Mouse (Mus musculus) intestine, embryonic 15.5 days (tissue): Measurements from ENCODE around the gene Inka1. TPM values are rescaled to one million over a fixed set of nuclear protein-coding genes. Genes with fewer than 3 reads are reported as not detected.

Experiments
- ATAC-seq: fragments of 200-750 bp; cut with Nextera tagmentation; 2 replicates; pipeline ENCODE4 v1.8.0; 2017; ENCODE audit warnings: moderate TSS enrichment, moderate library complexity
- H3K27ac ChIP-seq: fragments of 300-500 bp; sonication (generic); 2 replicates; pipeline ENCODE4 v1.5.1; 2015; ENCODE audit warnings: mild to moderate bottlenecking, inconsistent platforms
- H3K27me3 ChIP-seq: fragments of 300-500 bp; sonication (generic); replicated peaks from 2 replicates; pipeline ENCODE4 v1.6.1; 2015; ENCODE audit warnings: inconsistent platforms
- H3K36me3 ChIP-seq: fragments of 300-500 bp; sonication (generic); 2 replicates; pipeline ENCODE4 v1.6.1; 2015; ENCODE audit warnings: inconsistent platforms
- H3K4me1 ChIP-seq: fragments of 300-500 bp; sonication (generic); replicated peaks from 2 replicates; pipeline ENCODE4 v1.6.1; 2015; ENCODE audit warnings: inconsistent platforms
- H3K4me2 ChIP-seq: fragments of 300-500 bp; sonication (generic); replicated peaks from 2 replicates; pipeline ENCODE4 v1.6.1; 2015; ENCODE audit warnings: mild to moderate bottlenecking, inconsistent platforms
- H3K4me3 ChIP-seq: fragments of 300-500 bp; sonication (generic); replicated peaks from 2 replicates; pipeline ENCODE4 v1.5.1; 2015; ENCODE audit warnings: inconsistent platforms
- H3K9ac ChIP-seq: fragments of 300-500 bp; sonication (generic); 2 replicates; pipeline ENCODE4 v1.6.1; 2015; ENCODE audit warnings: inconsistent platforms
- H3K9me3 ChIP-seq: fragments of 300-500 bp; sonication (generic); 2 replicates; pipeline ENCODE4 v1.6.1; 2016; ENCODE audit warnings: inconsistent platforms
- WGBS: fragments of 180-500 bp; shearing (Covaris S2); methylation state at CpG from one replicate; pipeline ENCODE4 v1.1.7; 2015; 5-methylcytosine and 5-hydroxymethylcytosine counted together
- polyA plus RNA-seq: library from polyadenylated mRNA; unstranded; fragments of >200 nt; fragmentation: Nextera tagmentation; extraction: Ambion mirVana; gene quantifications from 2 replicates; pipeline ENCODE4 v1.2.1, GENCODE M21; 2015

Inka1 gene
- polyA plus RNA-seq, 1 experiment from 2014 or later: 40.3 TPM

DNA sequence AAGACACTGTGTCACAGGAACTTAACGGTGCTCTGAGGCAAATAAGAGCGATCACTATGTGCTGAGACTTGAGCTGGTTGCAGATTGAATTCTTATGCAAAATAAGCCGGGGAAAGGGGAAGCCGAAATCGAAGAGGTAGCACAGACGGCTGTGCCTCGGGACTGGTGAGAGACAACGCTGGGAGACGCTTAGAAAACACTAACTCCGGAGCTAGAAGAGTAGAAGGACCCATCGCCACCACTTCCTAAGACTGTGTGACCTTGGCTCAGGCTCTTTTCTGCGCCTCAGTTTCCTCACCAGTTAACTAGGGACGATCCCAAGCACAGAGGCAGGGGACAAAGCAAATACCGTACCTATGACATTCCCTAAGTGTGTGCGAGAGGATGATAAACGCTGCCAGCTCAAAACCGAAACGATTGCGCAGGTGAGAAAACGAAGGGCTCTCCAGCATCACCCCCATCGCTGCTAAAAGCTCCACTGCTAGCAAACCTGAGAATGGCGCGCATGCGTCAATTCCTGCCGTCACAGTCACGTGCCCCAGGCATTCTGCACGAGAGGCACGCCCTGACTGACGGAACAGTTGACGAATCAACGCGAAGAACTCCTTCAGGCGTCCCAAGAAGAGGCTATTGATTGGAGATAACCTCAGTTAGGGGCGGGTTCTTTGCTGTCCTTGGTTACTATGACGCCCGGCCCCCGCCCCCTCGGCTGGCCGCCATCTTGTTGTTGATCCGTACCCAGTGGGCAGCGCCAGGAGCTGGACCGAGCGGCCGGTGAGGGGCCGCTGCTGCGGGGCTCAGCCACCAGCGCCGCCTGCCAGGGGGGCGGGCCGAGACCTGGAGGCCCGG is 16.5 kb upstream of the Inka1 start, which contains the start of gene Ip6k1:
Ip6k1 (plus strand) TSS at position 580 of the 849 bp plus-strand sequence.
- peak; percentile 99 for ATAC-seq
- H3K36me3 ChIP-seq: no peaks in the 10 kb centered on the region
- H3K27me3 ChIP-seq: no peaks in the 10 kb centered on the region
- peak within 1 kb of the TSS; percentile 95 for H3K27ac ChIP-seq
- H3K4me1 ChIP-seq: peaks cover 7% of the 10 kb centered on the region
- under 1% methylated on average over 50 of the region's 51 CpGs for WGBS
- peak within 1 kb of the TSS; percentile 99 for H3K9ac ChIP-seq
- H3K4me3 ChIP-seq: peak within 1 kb of the TSS; percentile 100
- H3K9me3 ChIP-seq: no peaks in the 10 kb centered on the region
- H3K4me2 ChIP-seq: peak within 1 kb of the TSS; percentile 73

DNA sequence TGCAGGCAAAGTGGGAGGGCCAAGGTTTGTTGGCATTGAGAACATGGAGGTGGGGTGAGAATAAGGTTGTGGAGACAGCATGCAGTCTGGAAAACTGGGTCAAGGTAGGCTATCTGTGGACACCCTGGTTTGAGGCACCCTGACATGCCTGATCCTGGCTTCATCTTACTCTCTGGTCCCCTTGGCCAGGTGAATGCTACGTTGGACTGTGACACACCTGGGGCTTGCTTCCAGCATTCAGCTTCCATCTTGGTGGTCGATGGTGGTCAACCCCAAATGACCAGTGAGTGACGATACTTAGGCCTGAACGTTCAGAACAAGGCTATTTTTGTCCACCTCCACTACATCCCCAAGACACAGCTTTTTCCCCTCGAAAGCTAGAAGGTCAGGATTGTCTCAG is 10.4 kb upstream of the Inka1 start, which contains the start of gene Gm20662:
Gm20662 (plus strand) TSS at position 301 of the 400 bp plus-strand sequence.
- H3K4me1 ChIP-seq: no peaks in the 10 kb centered on the region
- no peak within 1 kb of the TSS for H3K4me3 ChIP-seq
- ATAC-seq: no peak
- H3K36me3 ChIP-seq: no peaks in the 10 kb centered on the region
- no peaks in the 10 kb centered on the region for H3K27me3 ChIP-seq
- H3K27ac ChIP-seq: no peak within 1 kb of the TSS
- no peak within 1 kb of the TSS for H3K9ac ChIP-seq
- no peak within 1 kb of the TSS for H3K4me2 ChIP-seq
- WGBS: 85% methylated on average over 5 of the region's 5 CpGs
- no peaks in the 10 kb centered on the region for H3K9me3 ChIP-seq

DNA sequence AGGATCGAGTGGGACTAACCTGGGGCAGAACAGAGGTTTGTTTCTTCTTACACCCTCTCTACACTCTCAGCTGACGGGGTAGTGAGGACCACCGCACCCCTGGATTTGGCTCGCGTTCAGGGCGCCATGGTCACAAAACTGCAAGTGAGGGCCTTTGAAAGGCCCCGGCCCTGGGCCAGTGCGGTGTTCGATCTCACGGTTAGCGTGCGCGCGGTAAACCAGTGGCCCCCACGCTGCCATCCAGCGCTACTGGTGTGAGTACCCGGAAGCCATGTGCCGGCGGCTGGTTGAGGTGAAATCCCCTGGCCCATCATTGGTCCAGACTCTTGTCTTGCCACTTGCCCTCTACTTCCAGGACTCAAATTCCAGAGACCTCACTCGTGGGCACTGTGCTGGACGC is 9.8 kb upstream of the Inka1 start:
- Histone ChIP-seq H3K9me3 (no peaks in the 10 kb centered on the region), H3K27ac (no peak overlapping the region), H3K36me3 (no peaks in the 10 kb centered on the region), H3K4me3 (no peak overlapping the region), H3K4me1 (no peaks in the 10 kb centered on the region), H3K4me2 (no peak overlapping the region), H3K27me3 (no peaks in the 10 kb centered on the region), H3K9ac (no peak overlapping the region)
- WGBS: 95% methylated on average over 21 of the region's 21 CpGs
- ATAC-seq: no peak

DNA sequence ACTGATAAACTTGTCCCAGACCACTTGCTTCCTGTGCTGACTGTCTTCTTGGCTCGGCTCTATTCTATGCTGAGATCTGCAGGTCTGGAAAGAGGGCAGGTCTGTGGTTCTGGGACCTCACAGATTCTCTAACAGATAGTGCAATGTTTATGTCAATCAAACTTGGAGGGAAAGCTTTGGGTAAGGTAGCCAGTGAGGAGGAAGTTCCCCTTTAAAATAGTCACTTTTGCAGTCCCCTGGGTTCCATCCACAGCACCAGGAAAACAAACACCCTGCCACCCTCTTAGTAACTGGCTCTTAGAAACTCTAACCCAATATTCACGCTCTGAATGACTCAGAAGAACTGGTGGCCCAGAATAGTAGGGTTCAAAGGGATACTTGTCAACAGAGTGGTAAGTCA is 8.8 kb upstream of the Inka1 start:
- Histone ChIP-seq H3K4me3 (no peak overlapping the region), H3K4me1 (no peaks in the 10 kb centered on the region), H3K27ac (no peak overlapping the region), H3K36me3 (no peaks in the 10 kb centered on the region), H3K9ac (no peak overlapping the region), H3K27me3 (no peaks in the 10 kb centered on the region), H3K9me3 (no peaks in the 10 kb centered on the region), H3K4me2 (no peak overlapping the region)
- 46% methylated on average over 2 of the region's 2 CpGs for WGBS
- ATAC-seq: no peak

DNA sequence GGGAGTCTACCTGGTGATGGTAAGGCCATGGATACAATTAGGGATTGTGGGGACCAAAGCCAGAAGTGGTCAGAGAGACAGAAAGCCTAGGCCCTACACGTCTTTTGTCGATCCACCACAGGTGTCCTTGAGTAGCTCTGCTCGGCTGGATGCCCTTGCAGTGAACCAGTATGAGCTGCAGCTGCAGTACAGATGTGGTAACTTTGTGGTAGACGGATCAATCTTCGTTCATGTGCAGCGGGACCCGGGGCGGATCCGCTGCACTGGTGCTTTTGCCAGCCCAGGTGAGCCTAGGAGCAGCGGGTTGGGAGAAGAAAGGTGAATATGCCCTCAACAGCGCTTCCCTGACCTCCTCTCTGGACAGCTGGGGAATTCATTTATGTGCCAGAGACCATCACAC is 7.3 kb upstream of the Inka1 start:
- Histone ChIP-seq H3K4me2 (no peak overlapping the region), H3K4me1 (no peaks in the 10 kb centered on the region), H3K9me3 (no peaks in the 10 kb centered on the region), H3K4me3 (no peak overlapping the region), H3K9ac (no peak overlapping the region), H3K27ac (no peak overlapping the region), H3K36me3 (no peaks in the 10 kb centered on the region), H3K27me3 (no peaks in the 10 kb centered on the region)
- ATAC-seq: no peak
- 87% methylated on average over 11 of the region's 11 CpGs for WGBS

DNA sequence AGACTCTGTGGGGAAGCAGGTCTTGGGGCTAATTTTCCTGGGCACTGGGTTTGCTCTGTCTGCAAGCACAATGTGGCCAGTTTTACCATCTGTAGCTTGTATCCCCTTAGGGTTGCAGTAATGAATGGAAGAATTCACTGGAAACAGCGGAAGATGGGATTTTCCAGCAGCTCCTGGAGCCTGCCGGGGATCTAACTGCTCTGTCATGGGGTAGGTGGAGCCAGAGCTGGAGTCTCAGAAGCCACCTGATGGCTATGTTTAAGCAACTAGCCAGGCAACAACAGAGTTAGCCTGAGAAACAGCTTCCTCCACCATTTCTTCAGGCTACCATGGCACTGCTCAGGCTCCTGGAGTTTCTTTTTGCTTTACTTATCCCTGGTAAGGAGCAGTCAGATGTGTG is 6.5 kb upstream of the Inka1 start, which contains the start of gene Cdhr4:
Cdhr4 (plus strand) TSS at position 301 of the 400 bp plus-strand sequence.
- Histone ChIP-seq H3K4me1 (no peaks in the 10 kb centered on the region), H3K9ac (no peak within 1 kb of the TSS), H3K27me3 (no peaks in the 10 kb centered on the region), H3K27ac (no peak within 1 kb of the TSS), H3K4me2 (no peak within 1 kb of the TSS), H3K9me3 (no peaks in the 10 kb centered on the region), H3K36me3 (no peaks in the 10 kb centered on the region), H3K4me3 (no peak within 1 kb of the TSS)
- WGBS: 72% methylated on average over 2 of the region's 2 CpGs
- ATAC-seq: no peak

DNA sequence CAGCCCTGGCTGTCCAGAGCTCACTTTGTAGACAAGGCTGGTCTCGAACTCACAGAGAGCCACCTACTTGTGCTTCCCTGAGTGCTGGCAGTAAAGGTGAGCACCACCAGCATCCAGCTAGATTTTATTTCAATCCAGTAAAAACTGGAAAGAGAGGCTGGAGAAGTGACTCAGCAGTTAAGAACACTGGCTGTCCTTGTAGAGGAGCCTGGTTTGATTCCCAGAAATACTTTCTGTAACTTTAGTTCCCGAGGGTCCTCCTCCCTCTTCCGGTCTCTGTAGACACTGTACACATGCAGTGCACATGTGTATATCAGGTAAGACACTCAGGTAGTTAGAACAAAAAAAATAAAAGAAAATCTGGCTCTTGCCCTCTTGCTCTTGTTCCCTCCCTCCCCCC is 2.3 kb upstream of the Inka1 start:
- Histone ChIP-seq H3K27ac (no peak overlapping the region), H3K9me3 (no peaks in the 10 kb centered on the region), H3K4me3 (no peak overlapping the region), H3K27me3 (no peaks in the 10 kb centered on the region), H3K9ac (no peak overlapping the region), H3K4me1 (peaks cover 20% of the 10 kb centered on the region; the same call in 1 of the 2 replicates), H3K4me2 (no peak overlapping the region), H3K36me3 (no peaks in the 10 kb centered on the region)
- WGBS: 66% methylated on average over 3 of the region's 3 CpGs
- no peak for ATAC-seq

DNA sequence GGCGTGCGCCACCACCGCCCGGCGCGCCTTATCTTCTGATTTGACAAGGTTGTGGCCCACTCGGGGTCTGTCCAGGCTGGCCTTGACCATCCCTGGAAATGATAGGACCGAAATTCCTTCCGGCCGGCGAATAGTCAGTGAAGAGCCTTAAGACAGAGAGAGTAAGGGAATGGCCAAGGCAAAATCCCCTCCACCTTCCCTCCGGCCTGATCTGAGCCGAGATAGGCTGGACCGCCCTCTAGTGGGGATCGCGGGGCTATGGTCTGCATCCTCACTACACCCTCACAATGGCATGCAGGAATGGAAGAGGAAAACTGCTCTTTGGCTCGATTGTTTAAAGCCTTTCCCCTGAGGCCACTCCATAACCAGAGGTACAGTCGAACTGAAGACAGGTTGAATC is 697 bp upstream of the Inka1 start:
- Histone ChIP-seq H3K36me3 (no peaks in the 10 kb centered on the region), H3K9me3 (no peaks in the 10 kb centered on the region), H3K4me3 (peak overlapping the region; percentile 79), H3K9ac (no peak overlapping the region), H3K4me1 (peaks cover 33% of the 10 kb centered on the region), H3K27ac (peak overlapping the region; percentile 99), H3K27me3 (no peaks in the 10 kb centered on the region), H3K4me2 (peak overlapping the region; percentile 87)
- peak; percentile 58 for ATAC-seq
- 3% methylated on average over 18 of the region's 18 CpGs for WGBS

DNA sequence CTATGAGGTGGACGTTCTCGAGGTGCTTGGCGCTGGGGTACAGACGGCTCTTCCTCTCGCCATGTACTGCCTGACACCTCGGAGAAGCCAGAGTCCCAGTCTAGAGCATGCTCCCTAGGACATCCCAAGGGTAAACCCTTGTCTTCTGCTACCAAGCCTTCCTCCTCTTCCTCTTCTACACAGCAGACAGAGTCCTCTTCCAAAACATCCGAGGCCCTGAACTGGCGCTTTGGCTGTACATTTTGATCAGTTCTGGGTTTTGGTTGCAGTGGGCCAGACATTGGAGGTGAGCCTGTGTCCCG is 974 bp downstream of the Inka1 start:
- H3K27ac ChIP-seq: peak overlapping the region; percentile 99
- 45% methylated on average over 9 of the region's 9 CpGs for WGBS
- H3K4me1 ChIP-seq: peaks cover 42% of the 10 kb centered on the region
- H3K36me3 ChIP-seq: no peaks in the 10 kb centered on the region
- H3K9me3 ChIP-seq: no peaks in the 10 kb centered on the region
- peak overlapping the region; percentile 79 for H3K4me3 ChIP-seq
- H3K9ac ChIP-seq: peak overlapping the region; percentile 77
- ATAC-seq: no peak
- H3K4me2 ChIP-seq: peak overlapping the region; percentile 87
- no peaks in the 10 kb centered on the region for H3K27me3 ChIP-seq

DNA sequence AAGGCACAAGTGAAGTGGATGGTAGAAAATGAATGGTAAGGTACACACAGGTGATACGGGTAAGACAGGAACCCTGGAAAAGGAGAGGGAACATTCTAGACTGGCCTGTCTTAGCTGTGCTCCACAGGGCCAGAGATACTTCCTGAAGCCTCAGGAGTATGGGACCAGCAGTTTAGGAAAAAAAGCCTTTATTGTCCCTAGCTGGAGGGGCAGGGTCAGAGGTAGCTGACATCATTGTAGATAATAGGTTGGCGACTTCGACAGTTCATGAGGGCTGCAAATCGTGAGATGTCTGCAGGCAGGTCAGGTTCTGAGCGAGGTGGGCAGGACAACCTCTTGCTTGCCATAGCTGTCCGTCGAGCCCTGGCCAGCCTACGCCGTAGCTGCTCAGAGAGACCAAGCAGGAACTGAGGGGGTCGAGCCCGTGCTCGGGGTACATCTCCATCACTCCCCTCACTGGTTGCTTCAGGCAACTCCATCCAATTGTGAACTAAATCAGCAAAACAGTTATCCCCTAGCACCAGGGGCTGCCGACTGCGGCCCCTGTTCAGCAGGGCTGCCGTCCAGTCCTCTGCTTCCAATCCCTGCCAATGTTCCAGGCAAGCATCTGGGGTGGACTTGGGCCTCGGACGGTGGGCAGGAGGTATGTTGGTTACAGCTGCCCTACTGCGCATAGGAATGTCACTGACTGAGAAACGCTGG is 1.5 kb downstream of the Inka1 start:
- no peaks in the 10 kb centered on the region for H3K27me3 ChIP-seq
- no peak for ATAC-seq
- H3K9ac ChIP-seq: peak overlapping the region; percentile 77
- no peaks in the 10 kb centered on the region for H3K36me3 ChIP-seq
- H3K4me1 ChIP-seq: peaks cover 42% of the 10 kb centered on the region
- H3K4me3 ChIP-seq: peak overlapping the region; percentile 79
- H3K4me2 ChIP-seq: peak overlapping the region; percentile 87
- no peaks in the 10 kb centered on the region for H3K9me3 ChIP-seq
- WGBS: 42% methylated on average over 19 of the region's 19 CpGs
- H3K27ac ChIP-seq: peak overlapping the region; percentile 99

DNA sequence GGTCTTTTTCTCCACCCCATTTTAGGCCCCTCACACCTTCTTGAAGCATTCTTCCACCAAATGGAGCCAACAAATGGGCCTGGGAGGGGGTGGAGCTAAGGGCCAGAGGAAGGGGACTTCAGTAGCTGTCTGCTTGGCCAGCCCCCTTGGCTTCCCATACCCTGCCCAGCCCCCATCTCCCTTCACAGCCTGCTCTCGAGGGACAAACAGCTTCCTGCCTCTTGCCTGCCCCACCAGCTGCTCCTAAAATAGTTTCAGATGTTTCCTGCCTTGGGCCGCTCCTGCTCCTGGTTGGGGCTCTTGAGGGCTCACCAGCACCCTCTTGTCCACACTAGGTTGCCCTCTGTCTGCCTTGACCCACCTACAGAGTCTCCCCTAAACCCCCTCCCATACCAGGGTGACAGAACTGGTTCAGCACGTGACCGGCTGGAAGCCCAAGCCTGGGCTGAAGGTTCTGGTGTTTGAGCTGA is 2.2 kb downstream of the Inka1 start:
- Histone ChIP-seq H3K27ac (peak overlapping the region; percentile 99), H3K4me1 (peaks cover 42% of the 10 kb centered on the region), H3K9me3 (no peaks in the 10 kb centered on the region), H3K9ac (peak overlapping the region; percentile 77), H3K4me2 (peak overlapping the region; percentile 87), H3K27me3 (no peaks in the 10 kb centered on the region), H3K4me3 (peak overlapping the region; percentile 79), H3K36me3 (no peaks in the 10 kb centered on the region)
- 21% methylated on average over 4 of the region's 4 CpGs for WGBS
- peak; percentile 55 for ATAC-seq

DNA sequence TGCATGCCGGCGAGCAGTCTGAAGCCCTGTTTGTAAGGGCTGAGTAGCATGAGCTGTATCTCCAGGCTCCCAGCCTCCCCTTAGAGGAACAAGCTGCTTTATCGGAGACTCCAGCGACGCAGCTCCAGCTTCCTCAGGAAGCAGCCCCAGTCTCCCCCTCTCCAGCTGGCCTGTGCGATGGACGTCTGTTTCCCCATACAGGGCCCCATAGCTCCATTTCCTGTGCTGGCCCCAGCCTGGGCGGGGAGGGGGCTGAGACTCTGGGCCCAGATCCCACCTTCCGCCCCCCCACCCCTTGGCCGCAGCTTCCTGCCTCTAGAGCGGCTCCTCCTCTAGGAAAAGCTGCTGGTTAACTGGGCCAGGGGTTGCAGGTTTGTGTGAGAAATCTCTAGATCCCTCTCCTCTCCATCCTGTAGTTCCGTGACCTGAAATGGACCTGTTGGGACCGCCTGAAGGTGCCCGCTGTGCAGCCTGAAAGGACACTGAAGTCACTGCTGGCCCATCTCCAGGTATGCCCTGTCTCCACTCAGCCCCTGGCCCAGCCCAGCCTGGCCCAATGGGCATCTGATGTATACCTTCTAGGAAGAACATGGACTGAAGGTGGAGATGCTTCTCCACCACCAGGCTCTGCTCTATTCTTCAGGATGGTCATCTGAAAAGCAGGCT is 2.9 kb downstream of the Inka1 start, which contains the start of gene Gm20661:
Gm20661 (plus strand) TSS at position 378 of the 666 bp plus-strand sequence.
- Histone ChIP-seq H3K27ac (peak within 1 kb of the TSS; percentile 99), H3K9ac (peak within 1 kb of the TSS; percentile 77), H3K9me3 (no peaks in the 10 kb centered on the region), H3K4me3 (peak within 1 kb of the TSS; percentile 79), H3K36me3 (no peaks in the 10 kb centered on the region), H3K4me1 (peaks cover 42% of the 10 kb centered on the region), H3K4me2 (peak within 1 kb of the TSS; percentile 87), H3K27me3 (no peaks in the 10 kb centered on the region)
- ATAC-seq: peak; percentile 69
- WGBS: 20% methylated on average over 14 of the region's 14 CpGs
